Mouse (Mus musculus): Measurements from ENCODE around the gene Dpp6. TPM values are rescaled to one million over a fixed set of nuclear protein-coding genes. Genes with fewer than 3 reads are reported as not detected.

Gene Dpp6
- polyA plus RNA-seq, 2 experiments, result 2.4 to 5.0 TPM

- Histone ChIP-seq H3K4me3 (replicated peaks; ENCODE audit: low read length) (peak overlapping the region; percentile 30), H3K9ac (ENCODE audit: low read depth, low read length, severe bottlenecking) (peak overlapping the region; percentile 36; the same call in 1 of the 2 replicates), H3K9me3 (ENCODE audit: control insufficient read depth, low read length) (no peaks in the 10 kb centered on the region), H3K4me1 (ENCODE audit: control insufficient read depth, insufficient read depth, low read length) (no peaks in the 10 kb centered on the region), H3K36me3 (ENCODE audit: control insufficient read depth, insufficient read depth, low read length) (no peaks in the 10 kb centered on the region), H3K27me3 (ENCODE audit: control insufficient read depth, insufficient read depth, low read length) (peaks cover 10% of the 10 kb centered on the region; the same call in 1 of the 2 replicates), H3K27ac (replicated peaks; ENCODE audit: low read depth, low read length) (no peak overlapping the region), H3K4me2 (replicated peaks; ENCODE audit: low read depth, low read length, severe bottlenecking) (peak overlapping the region; percentile 56)
- DNase-seq (ENCODE audit: low spot score) (peak; percentile 49), ATAC-seq (ENCODE audit: low FRiP score, low read depth) (peak; percentile 86)
- WGBS, result under 1% methylated on average over 28 of the region's 32 CpGs
- no peak for TF ChIP-seq POLR2A (IDR thresholded peaks at IDR 0.05; ENCODE audit: borderline replicate concordance, extremely low read depth, insufficient read depth, insufficient read length)
These were observed 87.5 kb downstream of the Dpp6 start for GRCm38 (mm10) chr5:26904324-26905041.

- no peaks in the 10 kb centered on the region for H3K36me3 ChIP-seq (ENCODE audit: control insufficient read depth, insufficient read depth, low read length)
- peaks cover 10% of the 10 kb centered on the region; the same call in 1 of the 2 replicates for H3K27me3 ChIP-seq (ENCODE audit: control insufficient read depth, insufficient read depth, low read length)
- H3K9ac ChIP-seq (ENCODE audit: low read depth, low read length, severe bottlenecking), result no peak overlapping the region
- TF ChIP-seq POLR2A (IDR thresholded peaks at IDR 0.05; ENCODE audit: borderline replicate concordance, extremely low read depth, insufficient read depth, insufficient read length), result no peak
- no peaks in the 10 kb centered on the region for H3K9me3 ChIP-seq (ENCODE audit: control insufficient read depth, low read length)
- H3K27ac ChIP-seq (replicated peaks; ENCODE audit: low read depth, low read length), result no peak overlapping the region
- WGBS, result 77% methylated on average over 7 of the region's 7 CpGs
- ATAC-seq (ENCODE audit: low FRiP score, low read depth) (no peak), DNase-seq (ENCODE audit: low spot score) (no peak)
- no peak overlapping the region for H3K4me2 ChIP-seq (replicated peaks; ENCODE audit: low read depth, low read length, severe bottlenecking)
- H3K4me1 ChIP-seq (ENCODE audit: control insufficient read depth, insufficient read depth, low read length), result no peaks in the 10 kb centered on the region
- no peak overlapping the region for H3K4me3 ChIP-seq (replicated peaks; ENCODE audit: low read length)
These were observed 90.1 kb downstream of the Dpp6 start for GRCm38 (mm10) chr5:26907151-26907550.

- WGBS, result 36% methylated on average over 4 of the region's 4 CpGs
- no peak overlapping the region for H3K4me2 ChIP-seq (replicated peaks; ENCODE audit: low read depth, low read length, severe bottlenecking)
- H3K27me3 ChIP-seq (ENCODE audit: control insufficient read depth, insufficient read depth, low read length), result peaks cover 10% of the 10 kb centered on the region; the same call in 1 of the 2 replicates
- no peak overlapping the region for H3K9ac ChIP-seq (ENCODE audit: low read depth, low read length, severe bottlenecking)
- DNase-seq (ENCODE audit: low spot score), result no peak
- no peaks in the 10 kb centered on the region for H3K4me1 ChIP-seq (ENCODE audit: control insufficient read depth, insufficient read depth, low read length)
- no peak overlapping the region for H3K4me3 ChIP-seq (replicated peaks; ENCODE audit: low read length)
- TF ChIP-seq POLR2A (IDR thresholded peaks at IDR 0.05; ENCODE audit: borderline replicate concordance, extremely low read depth, insufficient read depth, insufficient read length), result no peak
- no peaks in the 10 kb centered on the region for H3K36me3 ChIP-seq (ENCODE audit: control insufficient read depth, insufficient read depth, low read length)
- H3K27ac ChIP-seq (replicated peaks; ENCODE audit: low read depth, low read length), result no peak overlapping the region
- no peaks in the 10 kb centered on the region for H3K9me3 ChIP-seq (ENCODE audit: control insufficient read depth, low read length)
- no peak for ATAC-seq (ENCODE audit: low FRiP score, low read depth)
These were observed 91.6 kb downstream of the Dpp6 start for GRCm38 (mm10) chr5:26908612-26909011.

- no peak overlapping the region for H3K27ac ChIP-seq (replicated peaks; ENCODE audit: low read depth, low read length)
- no peaks in the 10 kb centered on the region for H3K4me1 ChIP-seq (ENCODE audit: control insufficient read depth, insufficient read depth, low read length)
- no peak overlapping the region for H3K4me3 ChIP-seq (replicated peaks; ENCODE audit: low read length)
- H3K9me3 ChIP-seq (ENCODE audit: control insufficient read depth, low read length), result no peaks in the 10 kb centered on the region
- no peak for ATAC-seq (ENCODE audit: low FRiP score, low read depth)
- no peak overlapping the region for H3K9ac ChIP-seq (ENCODE audit: low read depth, low read length, severe bottlenecking)
- DNase-seq (ENCODE audit: low spot score), result no peak
- no peak overlapping the region for H3K4me2 ChIP-seq (replicated peaks; ENCODE audit: low read depth, low read length, severe bottlenecking)
- no peaks in the 10 kb centered on the region for H3K36me3 ChIP-seq (ENCODE audit: control insufficient read depth, insufficient read depth, low read length)
- TF ChIP-seq POLR2A (IDR thresholded peaks at IDR 0.05; ENCODE audit: borderline replicate concordance, extremely low read depth, insufficient read depth, insufficient read length), result no peak
- H3K27me3 ChIP-seq (ENCODE audit: control insufficient read depth, insufficient read depth, low read length), result peaks cover 5% of the 10 kb centered on the region; the same call in 1 of the 2 replicates
These were observed 93.3 kb downstream of the Dpp6 start for GRCm38 (mm10) chr5:26910353-26910752.

GRCm38 (mm10) chr5:26911965-26912364 is 95.0 kb downstream of the Dpp6 start:
- WGBS, result 78% methylated on average over 3 of the region's 3 CpGs
- no peak for ATAC-seq (ENCODE audit: low FRiP score, low read depth)

More at GRCm38 (mm10) chr5:26911965-26912364, 95.0 kb downstream of the Dpp6 start:
- Histone ChIP-seq H3K4me3 (replicated peaks; ENCODE audit: low read length) (no peak overlapping the region), H3K9ac (ENCODE audit: low read depth, low read length, severe bottlenecking) (no peak overlapping the region), H3K27ac (replicated peaks; ENCODE audit: low read depth, low read length) (no peak overlapping the region), H3K27me3 (ENCODE audit: control insufficient read depth, insufficient read depth, low read length) (no peaks in the 10 kb centered on the region), H3K9me3 (ENCODE audit: control insufficient read depth, low read length) (no peaks in the 10 kb centered on the region), H3K4me1 (ENCODE audit: control insufficient read depth, insufficient read depth, low read length) (no peaks in the 10 kb centered on the region), H3K36me3 (ENCODE audit: control insufficient read depth, insufficient read depth, low read length) (no peaks in the 10 kb centered on the region), H3K4me2 (replicated peaks; ENCODE audit: low read depth, low read length, severe bottlenecking) (no peak overlapping the region)
- no peak for DNase-seq (ENCODE audit: low spot score)
- TF ChIP-seq POLR2A (IDR thresholded peaks at IDR 0.05; ENCODE audit: borderline replicate concordance, extremely low read depth, insufficient read depth, insufficient read length), result no peak

Data from limb, embryonic 14.5 days (tissue).